Mouse (Mus musculus) ES-Bruce4 (cell line): ENCODE data around the gene Manbal.

ENCODE experiments used
- CTCF ChIP-seq: IDR thresholded peaks from one replicate; pipeline ENCODE4 v1.8.1; 2011; ENCODE audit warnings: low read depth, low read length
- EP300 ChIP-seq: IDR thresholded peaks from 2 replicates; pipeline ENCODE4 v1.6.1; 2011; ENCODE audit warnings: low read depth, low read length; ENCODE audit not compliant: insufficient read depth

DNA sequence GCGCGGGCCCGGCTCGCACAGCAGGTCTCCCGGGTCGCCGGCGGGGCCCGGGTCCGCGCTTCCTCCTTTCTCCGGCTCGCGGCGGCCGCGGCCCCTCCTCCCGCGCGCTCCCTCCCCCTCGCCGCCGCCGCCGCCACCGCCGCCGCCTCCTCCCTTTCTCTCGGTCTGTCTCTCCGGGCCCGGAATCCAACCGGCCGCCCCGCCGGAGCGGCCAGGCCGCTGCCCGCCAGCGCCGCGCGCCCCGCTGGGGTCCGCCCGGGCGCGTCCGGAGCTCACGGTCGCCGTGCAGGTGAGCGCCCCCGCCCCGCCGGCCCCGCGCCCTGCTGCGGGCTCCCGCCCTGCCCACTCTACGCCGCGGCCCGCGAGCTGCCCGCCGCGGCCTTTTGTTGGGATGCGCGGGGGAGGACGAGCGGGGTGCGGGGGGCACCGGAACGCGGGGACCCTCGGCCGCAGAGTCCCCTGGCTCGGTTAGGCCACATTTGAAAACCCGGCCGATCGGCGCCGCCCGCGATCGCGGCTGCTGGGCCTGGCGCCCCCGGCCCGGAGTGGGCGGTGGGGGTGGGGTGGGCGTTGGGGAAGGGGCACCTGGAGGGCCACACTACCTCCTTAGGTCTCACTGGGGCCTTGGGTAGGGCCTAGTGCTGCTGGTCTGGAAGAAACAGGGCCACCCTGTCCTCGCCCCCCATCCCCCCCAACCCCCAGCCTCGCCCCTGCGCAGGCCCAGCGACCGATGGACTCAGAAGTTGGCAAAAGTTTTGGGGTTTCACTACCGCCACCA is 56.9 kb downstream of the Manbal start:
- no peak for TF ChIP-seq EP300
- no peak for TF ChIP-seq CTCF
